Mouse (Mus musculus) c-Kit-positive CD71-negative TER-119-negative erythroid progenitor cells, embryonic 14.5 days (primary cell): ENCODE measurements around the gene Htr5b.

Experiments
- DNase-seq: peaks from one replicate; pipeline ENCODE4 v3.0.0-alpha.2; 2013; ENCODE audit warnings: low read depth

Htr5b gene

GRCm38 (mm10) chr1:121486803-121487202 lies 41.5 kb downstream of the Htr5b start:
- no peak for DNase-seq

DNA sequence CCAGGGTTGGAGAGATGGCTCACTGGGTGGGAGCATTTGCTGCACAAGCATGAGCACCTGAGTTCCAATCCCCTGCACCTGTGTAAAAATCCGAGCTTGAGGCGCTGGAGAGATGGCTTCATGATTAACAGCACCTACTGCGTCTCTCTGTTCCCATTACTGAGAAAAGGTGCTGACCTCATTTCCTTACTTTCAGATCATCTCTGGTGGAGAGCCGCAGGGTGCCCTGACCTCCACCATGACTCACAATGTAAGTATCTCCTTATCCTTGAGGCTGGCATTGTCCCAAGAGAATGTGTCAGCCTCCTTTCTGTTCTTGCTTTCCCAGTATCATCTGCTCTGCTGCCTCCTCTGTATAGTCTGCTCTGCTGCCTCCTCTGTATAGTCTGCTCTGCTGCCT lies 45.2 kb downstream of the Htr5b start:
- DNase-seq, result no peak

DNA sequence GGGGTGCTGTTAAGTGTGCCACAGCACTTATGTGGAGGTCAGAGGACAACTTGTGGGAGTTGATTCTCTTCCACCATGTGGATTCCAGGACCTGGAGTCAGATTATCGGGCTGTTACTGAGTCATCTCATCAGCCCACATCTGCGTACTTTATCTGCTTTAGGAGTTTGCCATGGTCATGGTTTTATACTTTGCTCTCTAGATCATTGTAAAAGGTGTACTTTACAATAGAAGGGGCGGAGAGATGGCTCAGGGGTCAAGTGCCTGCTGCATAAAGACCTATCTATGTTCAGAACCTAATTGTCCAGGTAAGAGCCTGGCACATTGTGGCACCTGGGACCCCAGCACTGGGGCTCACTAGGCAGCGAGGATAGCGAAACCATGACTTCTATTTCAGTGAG lies 48.9 kb downstream of the Htr5b start:
- no peak for DNase-seq

DNA sequence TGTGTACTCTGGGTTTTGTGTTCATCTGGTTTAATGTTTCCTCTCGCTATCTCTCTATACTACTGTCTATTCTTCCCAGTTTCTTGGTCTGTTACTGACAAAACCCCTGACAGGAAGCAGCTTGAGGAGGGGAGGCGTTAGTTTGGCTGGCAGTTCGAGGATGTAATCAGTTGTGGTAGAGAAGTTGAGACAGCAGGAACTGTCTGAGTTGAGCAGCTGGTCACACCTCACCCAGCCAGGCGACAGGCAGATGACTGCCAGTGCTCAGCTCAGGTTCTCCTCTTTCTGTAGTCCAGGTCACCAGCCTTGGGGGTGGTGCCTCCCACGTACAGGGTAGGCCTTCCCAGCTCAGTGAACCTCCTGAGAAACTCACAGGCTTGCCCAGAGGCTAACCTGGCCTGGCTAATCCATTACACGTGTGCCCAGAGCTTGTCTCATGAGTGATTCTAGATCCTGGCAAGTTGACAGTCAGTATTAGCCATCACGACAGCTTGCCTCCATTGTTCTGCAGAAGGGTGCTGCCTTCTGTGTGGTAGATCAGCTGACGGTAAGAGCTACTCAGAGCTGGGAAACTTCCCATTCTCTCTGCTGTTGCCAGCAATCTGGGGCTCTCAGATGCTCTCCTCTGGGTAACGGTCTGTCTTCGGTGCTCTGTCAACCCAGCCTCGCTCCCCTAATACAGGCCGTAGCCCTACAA lies 49.8 kb downstream of the Htr5b start:
- DNase-seq, result no peak

DNA sequence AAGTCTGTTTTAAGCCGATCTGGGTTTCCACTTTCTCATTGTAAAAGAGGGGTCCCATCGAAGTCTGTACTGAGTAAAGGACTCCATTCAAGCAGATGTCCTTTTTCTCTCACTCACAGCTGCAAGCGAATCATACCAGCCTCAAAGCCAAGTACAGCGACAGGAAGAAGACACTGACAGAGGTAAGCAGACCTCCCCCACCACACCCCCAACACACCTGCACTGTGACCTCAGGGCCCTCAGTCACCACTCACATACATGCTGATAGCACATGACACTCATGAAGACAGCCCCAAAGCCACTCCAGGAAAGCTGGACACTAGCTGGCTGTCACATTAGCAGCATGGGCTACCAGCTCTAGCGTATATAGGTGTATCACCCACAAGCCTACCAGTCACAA lies 50.5 kb downstream of the Htr5b start:
- no peak for DNase-seq

GRCm38 (mm10) chr1:121471503-121471902 lies 56.8 kb downstream of the Htr5b start:
- no peak for DNase-seq

GRCm38 (mm10) chr1:121468271-121468670 lies 60.0 kb downstream of the Htr5b start:
- DNase-seq, result no peak

GRCm38 (mm10) chr1:121466276-121466675 lies 62.0 kb downstream of the Htr5b start:
- DNase-seq, result no peak

DNA sequence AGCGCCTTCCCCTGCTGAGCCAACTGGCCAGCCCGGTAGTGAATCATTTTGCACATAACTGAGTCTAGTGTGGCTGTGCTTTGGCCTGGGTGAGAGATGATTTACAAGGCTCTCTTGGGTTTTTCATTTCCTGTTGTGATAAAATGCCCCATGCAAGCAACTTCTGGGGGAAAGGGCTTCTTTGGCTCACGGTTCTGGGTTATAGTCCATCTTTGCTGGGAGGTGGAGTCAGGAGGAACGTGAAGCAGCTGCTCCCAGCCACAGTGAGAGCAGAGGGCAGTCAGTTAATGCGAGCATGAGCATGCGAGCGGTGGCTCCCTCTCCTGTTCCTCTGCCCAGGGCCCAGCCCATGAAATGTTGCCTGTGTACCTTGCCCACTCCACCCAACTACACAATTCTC lies 64.5 kb downstream of the Htr5b start:
- no peak for DNase-seq

GRCm38 (mm10) chr1:121462643-121463042 lies 65.6 kb downstream of the Htr5b start:
- no peak for DNase-seq

DNA sequence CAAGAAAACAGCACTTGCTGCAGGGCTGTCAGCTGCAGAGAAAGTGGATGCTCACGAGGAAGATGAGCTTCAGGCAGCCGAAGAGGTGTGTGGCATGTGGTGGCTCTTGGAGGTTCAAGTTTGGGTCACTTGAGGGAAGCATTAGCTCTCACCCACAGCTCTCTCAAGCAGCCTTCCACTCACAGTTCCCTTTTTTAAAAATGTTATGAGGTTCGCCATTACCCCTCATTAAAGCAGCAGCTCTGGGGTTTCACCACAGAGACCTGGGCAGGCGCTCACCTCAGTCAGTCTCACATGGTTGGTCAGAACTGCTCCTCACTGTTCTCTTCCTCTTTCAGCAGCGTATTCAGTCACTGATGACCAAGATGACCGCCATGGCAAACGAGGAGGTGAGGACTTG lies 66.4 kb downstream of the Htr5b start:
- DNase-seq, result no peak

DNA sequence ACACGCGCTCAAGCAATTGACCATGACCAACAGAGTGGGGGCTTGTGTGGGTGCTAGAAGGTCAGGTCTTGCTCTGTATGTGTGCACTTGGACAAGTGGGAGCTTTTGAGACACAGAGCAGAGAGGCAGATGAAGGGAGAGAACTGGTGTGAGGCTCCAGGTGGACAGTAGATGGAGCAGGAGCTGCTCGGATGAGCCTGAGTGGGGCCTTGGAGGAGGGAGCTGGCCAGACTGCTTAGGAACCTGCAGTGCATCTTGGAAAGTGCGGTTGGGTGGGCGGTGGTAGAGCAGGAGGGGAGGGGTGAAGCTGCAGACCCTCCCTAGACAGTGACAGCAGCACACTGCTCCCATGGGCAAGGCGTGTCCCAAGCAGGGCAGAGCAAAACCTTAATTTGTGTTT lies 68.2 kb downstream of the Htr5b start:
- DNase-seq, result no peak
